Mouse (Mus musculus): Measurements from ENCODE around the gene Mpo. TPM values are rescaled to one million over a fixed set of nuclear protein-coding genes. Genes with fewer than 3 reads are reported as not detected.

Gene Mpo
- polyA plus RNA-seq, 1 experiment from 2014 or later, result 425 TPM

DNA sequence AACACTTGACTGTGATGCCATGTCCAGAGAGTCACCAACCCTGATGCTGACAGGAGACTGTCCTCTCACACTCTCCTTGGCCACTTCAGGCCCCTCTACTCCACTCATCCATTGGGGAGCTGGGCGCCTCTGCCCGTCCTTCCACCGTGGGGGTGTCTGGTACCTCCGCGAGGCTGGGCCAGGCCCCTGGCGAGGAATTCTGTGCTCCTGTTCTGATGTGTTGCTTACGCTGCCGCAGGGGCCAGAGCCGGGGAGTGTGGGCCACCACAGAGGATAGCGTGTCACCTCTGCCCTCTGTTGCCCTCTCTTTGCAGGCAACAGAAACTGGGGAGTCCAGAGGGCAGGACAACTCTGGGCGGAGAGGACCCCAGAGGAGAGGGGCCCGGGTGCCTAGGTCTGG is 14.5 kb upstream of the Mpo start:
- no peak overlapping the region for H3K9ac ChIP-seq (ENCODE audit: low read depth, low read length)
- ATAC-seq (ENCODE audit: low read depth), result no peak

DNA sequence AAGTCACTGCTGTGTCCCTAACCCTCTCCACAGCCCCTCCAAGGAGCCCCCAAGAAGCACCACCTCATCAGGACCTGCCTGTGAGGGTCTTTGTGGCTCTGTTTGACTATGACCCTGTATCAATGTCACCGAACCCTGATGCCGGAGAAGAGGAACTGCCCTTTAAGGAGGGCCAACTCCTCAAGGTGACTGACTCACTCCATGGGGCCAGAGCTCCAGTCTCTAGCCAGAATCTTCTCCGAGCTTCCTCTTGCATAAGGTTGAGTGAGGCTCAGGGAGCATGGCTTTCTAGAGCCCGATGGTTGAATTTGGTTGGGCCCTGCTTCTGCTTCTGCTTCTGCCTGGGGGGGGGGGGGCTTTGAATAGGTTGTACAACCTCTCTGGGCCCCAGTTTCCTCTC is 14.0 kb upstream of the Mpo start:
- Histone ChIP-seq H3K9me3 (replicated peaks; ENCODE audit: control insufficient read depth, low read length) (no peaks in the 10 kb centered on the region), H3K4me1 (ENCODE audit: control insufficient read depth, low read depth, low read length) (peaks cover 9% of the 10 kb centered on the region), H3K36me3 (ENCODE audit: control insufficient read depth, insufficient read depth) (no peaks in the 10 kb centered on the region), H3K27me3 (ENCODE audit: control insufficient read depth, insufficient read depth, low read depth, low read length) (no peaks in the 10 kb centered on the region; the same call in 1 of the 2 replicates), H3K4me3 (ENCODE audit: low read depth, low read length) (no peak overlapping the region), H3K4me2 (ENCODE audit: low read depth, low read length) (no peak overlapping the region), H3K9ac (ENCODE audit: low read depth, low read length) (no peak overlapping the region), H3K27ac (ENCODE audit: low read length) (no peak overlapping the region)
- ATAC-seq (ENCODE audit: low read depth), result no peak
- WGBS (ENCODE audit: insufficient replicate concordance), result 37% methylated on average over 4 of the region's 4 CpGs

More for the DNA sequence above, 14.5 kb upstream of the Mpo start:
- Histone ChIP-seq H3K4me3 (ENCODE audit: low read depth, low read length) (no peak overlapping the region; the same call in 1 of the 2 replicates), H3K4me1 (ENCODE audit: control insufficient read depth, low read depth, low read length) (peaks cover 9% of the 10 kb centered on the region), H3K9me3 (replicated peaks; ENCODE audit: control insufficient read depth, low read length) (no peaks in the 10 kb centered on the region), H3K4me2 (ENCODE audit: low read depth, low read length) (peak overlapping the region; percentile 54; the same call in 1 of the 2 replicates), H3K36me3 (ENCODE audit: control insufficient read depth, insufficient read depth) (no peaks in the 10 kb centered on the region), H3K27me3 (ENCODE audit: control insufficient read depth, insufficient read depth, low read depth, low read length) (no peaks in the 10 kb centered on the region; the same call in 1 of the 2 replicates), H3K27ac (ENCODE audit: low read length) (no peak overlapping the region)
- WGBS (ENCODE audit: insufficient replicate concordance), result 51% methylated on average over 12 of the region's 12 CpGs

- Histone ChIP-seq H3K27ac (ENCODE audit: low read length) (no peak overlapping the region), H3K36me3 (ENCODE audit: control insufficient read depth, insufficient read depth) (no peaks in the 10 kb centered on the region), H3K9ac (ENCODE audit: low read depth, low read length) (no peak overlapping the region), H3K4me2 (ENCODE audit: low read depth, low read length) (no peak overlapping the region), H3K4me3 (ENCODE audit: low read depth, low read length) (no peak overlapping the region), H3K9me3 (replicated peaks; ENCODE audit: control insufficient read depth, low read length) (no peaks in the 10 kb centered on the region), H3K27me3 (ENCODE audit: control insufficient read depth, insufficient read depth, low read depth, low read length) (no peaks in the 10 kb centered on the region; the same call in 1 of the 2 replicates), H3K4me1 (ENCODE audit: control insufficient read depth, low read depth, low read length) (peaks cover 9% of the 10 kb centered on the region)
- no peak for ATAC-seq (ENCODE audit: low read depth)
- WGBS (ENCODE audit: insufficient replicate concordance), result 69% methylated on average over 8 of the region's 8 CpGs
Observed at GRCm38 (mm10) chr11:87780130-87780529, 13.3 kb upstream of the Mpo start.

GRCm38 (mm10) chr11:87790088-87790487 is 3.3 kb upstream of the Mpo start:
- no peak overlapping the region for H3K4me3 ChIP-seq (ENCODE audit: low read depth, low read length)
- H3K27ac ChIP-seq (ENCODE audit: low read length), result no peak overlapping the region
- no peak for ATAC-seq (ENCODE audit: low read depth)
- H3K9ac ChIP-seq (ENCODE audit: low read depth, low read length), result no peak overlapping the region
- H3K9me3 ChIP-seq (replicated peaks; ENCODE audit: control insufficient read depth, low read length), result no peaks in the 10 kb centered on the region
- 23% methylated on average over 6 of the region's 6 CpGs for WGBS (ENCODE audit: insufficient replicate concordance)
- H3K27me3 ChIP-seq (ENCODE audit: control insufficient read depth, insufficient read depth, low read depth, low read length), result no peaks in the 10 kb centered on the region
- H3K4me1 ChIP-seq (ENCODE audit: control insufficient read depth, low read depth, low read length), result no peaks in the 10 kb centered on the region
- H3K36me3 ChIP-seq (ENCODE audit: control insufficient read depth, insufficient read depth), result no peaks in the 10 kb centered on the region
- H3K4me2 ChIP-seq (ENCODE audit: low read depth, low read length), result no peak overlapping the region

- Histone ChIP-seq H3K27ac (ENCODE audit: low read length) (no peak overlapping the region), H3K27me3 (ENCODE audit: control insufficient read depth, insufficient read depth, low read depth, low read length) (no peaks in the 10 kb centered on the region)
- ATAC-seq (ENCODE audit: low read depth), result no peak
Observed at GRCm38 (mm10) chr11:87801711-87802275, 8.4 kb downstream of the Mpo start.

DNA sequence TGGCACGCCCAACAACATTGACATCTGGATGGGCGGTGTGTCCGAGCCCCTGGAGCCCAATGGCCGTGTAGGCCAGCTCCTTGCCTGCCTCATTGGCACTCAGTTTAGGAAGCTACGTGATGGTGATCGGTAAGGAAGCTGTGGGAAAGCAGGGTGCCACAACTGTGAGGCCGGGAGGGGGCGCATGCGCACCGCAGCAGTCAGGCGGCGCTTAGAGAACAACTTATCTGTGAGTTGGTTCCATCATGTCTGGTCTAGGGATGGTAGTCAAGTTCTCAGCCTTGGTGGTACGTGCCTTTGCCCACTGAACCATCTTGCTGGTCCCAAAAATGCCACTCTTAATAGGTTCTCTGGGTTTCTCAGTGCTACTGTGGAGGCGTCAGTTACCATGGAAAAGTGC is 9.2 kb downstream of the Mpo start:
- Histone ChIP-seq H3K27me3 (ENCODE audit: control insufficient read depth, insufficient read depth, low read depth, low read length) (no peaks in the 10 kb centered on the region), H3K4me2 (ENCODE audit: low read depth, low read length) (no peak overlapping the region), H3K36me3 (ENCODE audit: control insufficient read depth, insufficient read depth) (no peaks in the 10 kb centered on the region), H3K4me3 (ENCODE audit: low read depth, low read length) (no peak overlapping the region), H3K27ac (ENCODE audit: low read length) (no peak overlapping the region), H3K4me1 (ENCODE audit: control insufficient read depth, low read depth, low read length) (no peaks in the 10 kb centered on the region), H3K9ac (ENCODE audit: low read depth, low read length) (no peak overlapping the region), H3K9me3 (replicated peaks; ENCODE audit: control insufficient read depth, low read length) (no peaks in the 10 kb centered on the region)
- no peak for ATAC-seq (ENCODE audit: low read depth)
- WGBS (ENCODE audit: insufficient replicate concordance), result 46% methylated on average over 14 of the region's 14 CpGs

More at GRCm38 (mm10) chr11:87801711-87802275, 8.4 kb downstream of the Mpo start:
- Histone ChIP-seq H3K9ac (ENCODE audit: low read depth, low read length) (no peak overlapping the region), H3K36me3 (ENCODE audit: control insufficient read depth, insufficient read depth) (no peaks in the 10 kb centered on the region), H3K4me2 (ENCODE audit: low read depth, low read length) (no peak overlapping the region), H3K9me3 (replicated peaks; ENCODE audit: control insufficient read depth, low read length) (no peaks in the 10 kb centered on the region), H3K4me3 (ENCODE audit: low read depth, low read length) (no peak overlapping the region), H3K4me1 (ENCODE audit: control insufficient read depth, low read depth, low read length) (no peaks in the 10 kb centered on the region)
- WGBS (ENCODE audit: insufficient replicate concordance), result 68% methylated on average over 22 of the region's 22 CpGs

- WGBS (ENCODE audit: insufficient replicate concordance), result 39% methylated on average over 1 of the region's 1 CpGs
- ATAC-seq (ENCODE audit: low read depth), result no peak
Observed at GRCm38 (mm10) chr11:87805448-87805847, 12.1 kb downstream of the Mpo start.

DNA sequence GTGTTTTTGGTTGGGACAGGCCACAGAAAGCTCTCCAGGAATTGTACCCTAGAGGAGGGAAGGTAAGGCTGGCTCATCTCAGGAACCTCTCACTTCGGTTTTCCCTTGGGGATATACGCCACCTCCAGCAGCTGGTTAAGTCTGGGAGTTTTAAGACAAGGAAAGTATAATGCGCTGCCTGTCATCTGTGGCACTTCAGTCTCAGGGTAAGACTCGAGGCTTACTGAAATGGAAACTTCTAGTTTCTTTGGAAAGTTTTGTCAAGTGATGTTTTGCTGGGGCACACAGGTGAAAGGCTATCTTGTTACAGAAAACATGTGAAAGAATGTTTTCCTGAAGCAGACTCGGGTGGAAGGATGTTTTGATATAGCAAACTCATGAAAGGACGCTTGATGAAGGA is 14.1 kb downstream of the Mpo start:
- no peak overlapping the region for H3K4me3 ChIP-seq (ENCODE audit: low read depth, low read length)
- H3K9ac ChIP-seq (ENCODE audit: low read depth, low read length), result no peak overlapping the region
- 61% methylated on average over 6 of the region's 6 CpGs for WGBS (ENCODE audit: insufficient replicate concordance)
- no peak overlapping the region for H3K27ac ChIP-seq (ENCODE audit: low read length)
- ATAC-seq (ENCODE audit: low read depth), result no peak
- H3K4me2 ChIP-seq (ENCODE audit: low read depth, low read length), result no peak overlapping the region
- no peaks in the 10 kb centered on the region for H3K36me3 ChIP-seq (ENCODE audit: control insufficient read depth, insufficient read depth)
- no peaks in the 10 kb centered on the region for H3K9me3 ChIP-seq (replicated peaks; ENCODE audit: control insufficient read depth, low read length)
- no peaks in the 10 kb centered on the region for H3K27me3 ChIP-seq (ENCODE audit: control insufficient read depth, insufficient read depth, low read depth, low read length)
- no peaks in the 10 kb centered on the region for H3K4me1 ChIP-seq (ENCODE audit: control insufficient read depth, low read depth, low read length)

More at GRCm38 (mm10) chr11:87805448-87805847, 12.1 kb downstream of the Mpo start:
- Histone ChIP-seq H3K4me1 (ENCODE audit: control insufficient read depth, low read depth, low read length) (no peaks in the 10 kb centered on the region), H3K4me3 (ENCODE audit: low read depth, low read length) (no peak overlapping the region), H3K27me3 (ENCODE audit: control insufficient read depth, insufficient read depth, low read depth, low read length) (no peaks in the 10 kb centered on the region), H3K9me3 (replicated peaks; ENCODE audit: control insufficient read depth, low read length) (no peaks in the 10 kb centered on the region), H3K27ac (ENCODE audit: low read length) (no peak overlapping the region), H3K36me3 (ENCODE audit: control insufficient read depth, insufficient read depth) (no peaks in the 10 kb centered on the region), H3K4me2 (ENCODE audit: low read depth, low read length) (no peak overlapping the region), H3K9ac (ENCODE audit: low read depth, low read length) (no peak overlapping the region)

GRCm38 (mm10) chr11:87808236-87808635 is 14.9 kb downstream of the Mpo start:
- Histone ChIP-seq H3K27ac (ENCODE audit: low read length) (no peak overlapping the region), H3K9me3 (replicated peaks; ENCODE audit: control insufficient read depth, low read length) (no peaks in the 10 kb centered on the region), H3K4me2 (ENCODE audit: low read depth, low read length) (no peak overlapping the region), H3K9ac (ENCODE audit: low read depth, low read length) (no peak overlapping the region), H3K27me3 (ENCODE audit: control insufficient read depth, insufficient read depth, low read depth, low read length) (no peaks in the 10 kb centered on the region), H3K4me3 (ENCODE audit: low read depth, low read length) (no peak overlapping the region), H3K4me1 (ENCODE audit: control insufficient read depth, low read depth, low read length) (no peaks in the 10 kb centered on the region), H3K36me3 (ENCODE audit: control insufficient read depth, insufficient read depth) (no peaks in the 10 kb centered on the region)
- ATAC-seq (ENCODE audit: low read depth), result no peak
- WGBS (ENCODE audit: insufficient replicate concordance), result 21% methylated on average over 7 of the region's 7 CpGs

All from liver, embryonic 16.5 days (tissue).